Mouse (Mus musculus): ENCODE measurements at regions not wholly inside any gene's neighbourhood (a gene's known extent, or its start where the extent isn't known, plus 50 kb on each side); places are given as distances from the start of the nearest gene placed in this dataset.

DNA sequence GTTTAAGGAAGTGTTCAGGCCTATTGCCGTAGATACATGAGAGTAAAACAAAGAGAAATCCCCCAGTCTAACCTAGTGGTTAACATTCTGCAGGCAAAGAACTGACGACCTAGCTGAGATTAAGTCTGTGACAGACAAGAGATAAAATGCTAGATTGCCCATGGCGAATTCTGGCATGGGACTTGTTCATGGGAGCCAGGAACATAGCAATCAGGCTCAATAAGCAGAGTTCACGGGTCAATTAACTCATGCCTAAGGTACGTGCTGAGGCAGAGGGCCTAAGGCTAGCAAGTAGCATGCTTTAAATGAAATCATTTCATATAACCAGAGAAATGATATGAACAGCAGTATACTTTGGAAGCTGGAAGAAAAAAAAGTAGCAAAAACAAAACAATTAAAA, 1119.2 kb upstream of the Adgrl2 start:
- no peak for DNase-seq (ENCODE audit: low spot score)

DNA sequence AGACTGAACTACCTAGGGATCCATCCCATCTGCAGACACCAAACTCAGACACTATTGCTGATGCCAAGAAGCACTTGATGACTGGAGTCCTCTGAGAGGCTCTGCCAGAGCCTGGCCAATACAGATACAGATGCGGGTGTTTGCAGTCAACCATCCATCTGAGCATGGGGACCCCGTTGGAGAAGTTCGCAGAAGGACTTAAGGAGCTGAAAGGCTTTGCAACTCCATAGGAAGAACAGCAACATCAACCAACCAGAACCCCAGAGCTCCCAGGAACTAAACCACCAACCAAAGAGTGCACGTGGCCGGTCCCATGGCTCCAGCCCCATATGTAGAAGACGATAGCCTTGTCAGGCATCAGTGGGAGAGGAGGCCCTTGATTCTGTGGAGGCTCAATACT, 1121.9 kb upstream of the Adgrl2 start:
- no peak for DNase-seq (ENCODE audit: low spot score)

DNA sequence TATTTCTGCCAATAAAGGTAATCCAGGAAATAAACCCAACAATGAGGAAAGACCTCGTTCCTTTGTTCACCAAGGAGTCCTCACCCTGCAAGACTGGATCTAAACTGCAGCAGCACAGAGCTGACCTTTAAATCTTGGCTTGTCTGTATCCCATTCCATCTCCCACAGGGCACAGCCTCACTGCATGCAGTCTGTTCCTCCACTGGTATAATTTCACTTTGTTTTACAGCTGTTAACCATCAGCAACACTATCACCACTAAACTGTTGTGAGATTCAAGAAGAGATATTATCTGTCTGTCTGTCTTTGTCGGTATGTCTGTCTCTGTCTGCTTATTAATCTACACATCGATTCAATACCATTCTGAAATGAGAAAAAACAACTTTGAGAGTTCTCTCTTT, 1129.5 kb upstream of the Adgrl2 start:
- no peak for DNase-seq (ENCODE audit: low spot score)

DNA sequence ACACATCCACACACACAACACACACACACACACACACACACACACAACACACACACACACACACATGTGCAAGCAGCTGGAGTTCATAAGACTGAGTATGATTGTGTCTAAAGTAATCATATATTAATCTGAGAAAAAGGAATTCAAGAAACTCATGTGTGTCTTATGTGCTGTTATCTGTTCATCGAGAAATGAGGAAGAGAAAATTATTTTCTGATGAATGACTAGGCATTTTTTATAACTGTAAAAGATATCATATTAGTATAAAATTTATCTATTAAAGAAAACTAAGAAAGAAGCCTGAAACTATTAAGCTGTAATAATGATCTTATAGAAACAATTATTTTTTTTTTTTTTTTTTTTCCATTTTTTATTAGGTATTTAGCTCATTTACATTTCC, 1156.3 kb upstream of the Adgrl2 start:
- DNase-seq (ENCODE audit: low spot score), result no peak

DNA sequence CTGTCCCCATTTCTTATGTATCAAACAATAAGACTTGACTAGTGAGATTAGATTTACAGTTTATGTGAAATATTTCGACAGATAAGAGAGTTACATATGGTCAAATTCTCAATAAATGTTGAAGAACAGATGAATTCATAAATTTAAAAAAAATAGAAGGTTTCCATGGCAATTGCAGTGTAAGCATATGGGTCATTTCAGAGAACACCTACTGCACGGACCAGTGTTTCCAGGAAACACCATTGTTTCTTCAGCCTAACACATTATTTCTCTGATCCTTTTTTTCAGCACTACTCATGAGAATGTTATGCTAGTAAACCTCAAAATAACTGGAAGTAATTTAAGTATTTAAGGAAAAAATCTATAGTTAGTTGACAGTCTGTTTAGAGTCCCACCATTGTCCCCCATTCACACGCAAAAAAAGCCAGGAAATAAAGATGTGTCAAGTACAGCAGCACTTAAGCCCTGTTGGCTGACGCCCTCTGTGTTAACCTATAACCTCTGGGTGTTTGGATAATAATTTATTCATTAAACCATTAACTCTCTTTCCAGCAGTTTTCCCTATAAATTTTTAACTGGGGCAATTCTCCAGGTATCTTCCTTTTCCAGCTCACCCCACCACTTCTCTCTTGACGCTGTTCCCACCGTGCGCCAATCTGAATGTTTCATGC, 1160.9 kb upstream of the Adgrl2 start:
- no peak for DNase-seq (ENCODE audit: low spot score)

DNA sequence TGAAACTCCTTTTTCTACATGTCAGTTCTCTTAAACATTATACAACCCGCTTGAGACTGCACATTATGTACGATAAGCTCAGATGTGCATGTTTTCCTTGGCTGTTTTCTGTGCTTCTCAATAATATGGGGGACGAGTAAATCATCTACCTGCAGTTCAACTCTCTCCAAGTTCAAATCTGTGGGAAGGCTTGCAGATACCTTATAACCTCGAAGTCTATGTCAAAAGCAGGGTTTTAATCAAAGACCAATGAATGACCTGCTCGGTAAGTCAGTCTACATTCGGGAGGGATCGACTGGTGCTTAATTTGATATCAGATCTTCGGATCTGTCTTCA, 1161.4 kb upstream of the Adgrl2 start:
- DNase-seq (ENCODE audit: low spot score), result no peak

DNA sequence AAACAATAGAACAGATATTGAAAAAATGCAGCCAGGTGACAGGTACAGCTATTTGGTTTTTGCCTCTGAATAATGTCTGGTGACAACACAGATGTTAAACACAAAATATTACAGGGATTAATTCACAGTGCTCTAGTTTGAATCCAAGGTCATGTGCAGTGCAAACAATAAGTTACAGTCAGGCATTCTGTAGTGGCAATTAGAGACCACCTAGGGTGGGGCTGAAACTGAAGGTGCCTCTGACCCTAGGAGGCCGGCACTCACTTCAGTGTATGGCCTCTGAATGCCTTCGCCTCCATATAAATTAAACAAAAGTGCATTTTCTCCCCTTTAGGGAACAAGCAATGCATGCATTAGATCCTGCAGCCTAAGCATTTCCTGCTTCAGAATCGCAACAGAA, 1162.5 kb upstream of the Adgrl2 start:
- no peak for DNase-seq (ENCODE audit: low spot score)

DNA sequence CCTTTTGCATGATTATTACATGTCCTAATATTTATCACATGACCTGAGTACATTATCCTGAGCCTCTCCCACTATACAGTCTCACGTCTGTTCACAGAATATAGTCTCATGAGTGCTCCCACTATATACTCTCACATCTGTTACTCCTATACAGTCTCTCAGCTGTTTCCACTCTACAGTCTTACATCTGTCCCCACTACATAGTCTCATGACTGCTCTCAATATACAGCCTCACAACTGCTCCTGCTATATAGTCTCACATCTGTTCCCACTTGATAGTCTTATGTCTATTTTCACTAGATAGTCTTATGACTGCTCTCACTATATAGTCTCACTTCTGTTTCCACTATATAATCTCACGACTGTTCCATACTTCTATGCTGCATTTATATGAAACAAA, 1195.5 kb upstream of the Adgrl2 start:
- no peak for DNase-seq (ENCODE audit: low spot score)

DNA sequence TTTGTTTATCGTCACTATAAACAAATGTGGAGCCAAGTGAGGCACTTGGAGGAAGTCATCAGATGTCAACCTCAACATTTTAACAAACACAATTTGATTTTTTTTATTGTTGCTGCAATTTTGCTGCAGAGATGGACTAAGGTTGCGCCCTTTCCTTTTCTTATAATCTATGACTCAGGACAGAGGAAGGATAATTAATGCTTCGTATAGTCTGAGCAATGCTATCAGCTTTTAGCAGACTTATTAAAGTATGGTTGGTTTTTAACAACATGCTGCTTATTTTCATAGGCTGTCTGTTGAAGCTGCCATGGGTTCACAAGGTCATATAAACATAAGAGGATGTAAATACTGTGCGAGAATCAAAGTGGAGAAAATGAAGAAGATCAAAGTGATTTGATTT, 1202.8 kb upstream of the Adgrl2 start:
- DNase-seq (ENCODE audit: low spot score), result no peak

DNA sequence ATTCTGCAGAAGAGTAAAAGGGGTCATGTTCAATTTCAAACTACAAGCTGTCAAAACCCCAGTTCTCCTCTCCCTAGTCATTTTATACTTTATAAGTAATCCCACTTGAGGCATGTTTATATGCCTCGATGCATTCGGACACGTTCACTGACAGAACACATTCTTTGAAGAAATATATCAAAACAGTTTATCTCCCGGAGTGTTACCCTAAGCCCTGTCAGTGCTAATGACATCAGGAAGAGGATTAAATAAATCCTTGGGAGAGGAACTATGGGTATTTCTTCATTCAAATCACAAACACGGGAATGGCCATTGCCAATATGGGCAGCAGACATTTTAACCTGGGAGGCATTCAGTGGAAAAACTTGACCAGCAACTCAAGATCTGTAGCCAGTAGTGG, 1208.1 kb upstream of the Adgrl2 start:
- no peak for DNase-seq (ENCODE audit: low spot score)

DNA sequence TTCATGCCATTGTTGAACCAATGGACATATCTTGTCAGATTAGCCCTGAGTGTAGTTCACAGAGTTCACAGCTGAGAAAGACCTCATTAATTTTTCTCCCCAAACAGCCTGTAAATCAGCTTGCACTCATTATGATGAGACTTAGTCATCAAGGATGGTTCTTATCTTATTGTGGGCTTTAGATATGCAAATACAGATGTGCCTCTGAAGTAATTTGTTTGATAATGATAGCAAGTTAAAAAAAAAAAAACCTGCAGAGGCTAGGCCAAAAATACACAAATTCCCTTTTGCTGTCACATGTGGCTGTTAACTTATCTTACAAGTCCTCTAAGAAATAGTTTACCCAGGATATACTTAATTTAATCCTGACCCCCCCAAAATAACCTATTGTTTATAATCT, 1215.5 kb upstream of the Adgrl2 start:
- no peak for DNase-seq (ENCODE audit: low spot score)

DNA sequence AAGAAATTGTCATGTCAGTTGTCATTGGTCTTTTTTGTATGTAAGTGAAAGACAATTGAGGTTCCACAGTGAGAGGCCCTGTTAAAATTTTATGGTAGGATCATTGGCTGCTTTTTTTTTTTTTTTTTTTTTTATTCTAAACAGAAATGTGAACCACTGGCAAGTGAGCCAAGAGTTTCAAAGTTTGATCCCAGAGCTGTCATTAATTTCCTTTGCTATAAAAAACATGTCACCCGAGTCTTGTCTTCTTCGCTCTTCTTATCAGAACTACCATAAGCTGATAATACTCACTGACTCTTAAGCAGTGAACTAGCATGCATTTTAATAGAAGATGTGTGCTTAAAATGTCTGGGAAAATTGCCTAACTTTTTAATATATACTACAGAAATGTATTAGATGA, 1204.4 kb upstream of the Adgrl4 start:
- DNase-seq (ENCODE audit: low spot score), result no peak

DNA sequence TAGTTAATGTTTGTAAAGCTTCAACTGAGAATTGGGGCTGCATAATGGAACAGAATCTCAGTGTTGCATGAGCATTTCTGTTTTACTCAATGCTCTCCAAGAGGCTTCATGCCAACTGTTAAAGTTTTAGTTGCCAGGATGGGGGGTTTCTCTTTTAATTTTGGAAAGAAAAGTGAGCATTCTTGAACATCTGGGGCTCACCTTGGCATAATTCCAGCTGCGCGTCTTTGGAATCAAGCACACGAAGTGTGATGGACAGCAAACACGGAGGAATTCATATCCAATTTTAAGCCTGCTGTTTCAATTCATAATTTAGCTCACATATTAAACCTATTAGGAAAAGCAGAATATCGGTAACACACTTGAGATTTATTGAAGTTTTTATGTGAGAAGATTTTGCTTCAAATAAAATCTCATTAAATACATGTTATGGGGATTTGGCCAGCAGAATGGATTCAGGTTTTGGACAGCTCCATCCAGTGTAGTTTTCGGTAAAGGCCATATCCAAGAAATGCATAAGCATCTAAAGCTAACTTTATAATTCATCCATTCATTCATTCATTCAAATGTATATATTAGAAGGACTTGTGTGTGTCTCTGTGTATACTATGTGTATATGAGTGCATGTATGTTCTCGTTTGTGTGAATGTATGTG, 1200.6 kb upstream of the Adgrl4 start:
- DNase-seq (ENCODE audit: low spot score), result no peak

DNA sequence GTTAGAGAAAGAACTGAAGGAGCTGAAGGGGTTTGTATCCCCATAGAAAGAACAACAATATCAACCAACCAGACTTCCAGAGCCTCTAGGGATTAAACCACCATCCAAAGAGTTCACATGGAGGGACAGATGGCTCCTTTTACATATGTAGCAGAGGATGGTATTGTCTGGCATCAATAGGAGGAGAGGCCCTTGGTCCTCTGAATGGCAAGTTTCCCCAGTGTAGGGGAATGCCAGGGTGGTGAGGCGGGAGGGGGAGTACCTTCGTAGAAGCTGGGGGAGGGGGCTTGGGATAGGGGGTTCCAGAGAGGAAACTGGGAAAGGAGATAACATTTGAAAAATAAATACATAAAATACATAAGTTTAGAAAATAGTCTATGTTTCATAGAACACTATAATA, 1162.6 kb upstream of the Adgrl4 start:
- DNase-seq (ENCODE audit: low spot score), result no peak

DNA sequence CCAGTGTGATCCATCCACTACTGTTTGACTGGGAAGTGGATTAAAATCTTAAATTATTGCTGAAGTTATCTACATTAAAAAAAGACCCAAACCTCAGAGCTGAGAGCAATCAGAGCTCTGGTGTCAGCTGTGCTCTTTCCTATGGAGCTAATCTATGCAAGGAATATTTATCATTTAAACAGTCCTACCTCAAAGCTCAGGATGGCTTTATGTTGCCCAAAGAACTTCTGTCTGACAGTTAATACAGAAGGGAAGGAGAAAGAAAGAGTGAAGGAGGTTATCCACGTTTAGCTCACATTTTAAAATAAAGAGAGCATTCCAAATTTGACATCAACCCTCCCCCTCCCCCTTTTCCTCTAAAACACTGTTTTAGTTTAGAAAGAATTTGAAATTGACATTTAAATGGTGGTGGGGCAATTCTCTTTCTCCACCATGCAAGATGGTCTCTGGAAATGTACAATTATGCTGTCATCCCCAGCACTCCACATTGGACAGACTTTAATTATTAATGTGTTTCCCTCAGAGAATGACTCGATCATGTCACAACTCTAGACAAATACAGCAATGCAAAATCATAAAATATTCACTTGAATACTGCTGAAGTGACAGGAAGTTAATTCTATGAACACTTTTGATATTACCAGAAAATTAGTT, 1141.5 kb upstream of the Adgrl4 start:
- DNase-seq (ENCODE audit: low spot score), result no peak

DNA sequence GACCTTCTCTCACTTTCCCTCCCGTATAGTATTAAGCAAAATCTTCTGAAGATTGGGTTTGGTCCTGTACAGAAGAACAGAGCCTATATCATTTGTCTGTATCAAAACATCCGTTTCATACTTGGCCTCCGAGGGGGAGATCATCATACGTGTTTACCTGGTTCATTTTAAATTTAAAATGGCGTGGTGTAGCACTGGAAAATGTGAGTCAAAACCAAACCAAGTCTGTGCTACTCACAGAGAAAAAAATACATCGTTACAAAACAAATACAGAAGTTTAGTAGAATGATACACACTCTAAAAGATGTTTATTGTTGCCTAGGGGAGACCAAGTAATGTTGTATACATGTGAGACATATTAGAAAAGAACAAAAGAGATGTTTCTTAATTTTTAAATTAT, 1108.9 kb upstream of the Adgrl4 start:
- no peak for DNase-seq (ENCODE audit: low spot score)

DNA sequence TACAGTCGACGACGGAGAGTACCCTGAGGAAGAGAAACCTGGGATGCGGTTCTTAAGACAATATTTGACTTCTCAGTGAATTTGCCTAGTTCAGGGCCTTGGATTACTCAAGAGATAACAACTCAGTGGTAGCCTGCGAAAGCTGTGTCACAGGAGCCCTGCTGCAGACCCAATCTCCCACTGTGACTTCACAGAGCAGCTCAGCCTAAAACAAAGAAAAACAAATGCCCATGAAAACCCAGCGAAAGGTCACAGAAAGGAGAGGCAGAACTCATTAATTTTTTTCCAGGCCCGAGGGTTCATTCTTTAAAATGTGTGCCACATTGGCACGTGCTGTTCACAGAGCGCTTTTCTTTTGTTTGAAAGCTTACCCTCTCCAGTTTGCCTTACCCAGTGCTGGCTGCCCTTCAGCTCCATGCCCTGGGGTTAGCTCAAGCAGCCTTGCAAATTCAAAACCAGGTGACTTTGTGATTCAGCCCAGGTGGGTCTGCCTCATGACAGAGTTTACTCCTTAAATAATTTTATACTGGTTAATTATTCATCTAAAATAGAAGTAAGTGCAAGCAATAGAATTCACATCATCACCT, 1085.5 kb upstream of the Adgrl4 start:
- DNase-seq (ENCODE audit: low spot score), result no peak

DNA sequence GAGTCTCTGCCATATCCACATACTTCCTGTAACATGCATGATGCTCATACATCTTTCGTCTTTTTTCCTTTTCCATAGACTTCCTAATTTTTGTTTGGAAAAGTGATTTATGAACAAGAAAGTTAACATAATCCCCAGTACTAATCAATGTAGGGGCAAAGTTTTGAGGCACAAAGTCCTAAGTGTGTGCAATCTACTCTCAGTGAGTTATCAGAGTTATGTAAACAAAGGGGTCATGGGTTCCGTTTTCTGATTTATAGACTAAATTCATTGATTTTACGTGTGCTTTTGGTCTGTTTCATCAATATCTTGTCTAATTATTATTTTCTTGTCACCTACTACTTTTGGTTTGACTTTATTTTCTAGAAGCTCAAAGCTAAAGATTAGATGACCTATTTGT, 1071.9 kb upstream of the Adgrl4 start:
- DNase-seq (ENCODE audit: low spot score), result no peak

DNA sequence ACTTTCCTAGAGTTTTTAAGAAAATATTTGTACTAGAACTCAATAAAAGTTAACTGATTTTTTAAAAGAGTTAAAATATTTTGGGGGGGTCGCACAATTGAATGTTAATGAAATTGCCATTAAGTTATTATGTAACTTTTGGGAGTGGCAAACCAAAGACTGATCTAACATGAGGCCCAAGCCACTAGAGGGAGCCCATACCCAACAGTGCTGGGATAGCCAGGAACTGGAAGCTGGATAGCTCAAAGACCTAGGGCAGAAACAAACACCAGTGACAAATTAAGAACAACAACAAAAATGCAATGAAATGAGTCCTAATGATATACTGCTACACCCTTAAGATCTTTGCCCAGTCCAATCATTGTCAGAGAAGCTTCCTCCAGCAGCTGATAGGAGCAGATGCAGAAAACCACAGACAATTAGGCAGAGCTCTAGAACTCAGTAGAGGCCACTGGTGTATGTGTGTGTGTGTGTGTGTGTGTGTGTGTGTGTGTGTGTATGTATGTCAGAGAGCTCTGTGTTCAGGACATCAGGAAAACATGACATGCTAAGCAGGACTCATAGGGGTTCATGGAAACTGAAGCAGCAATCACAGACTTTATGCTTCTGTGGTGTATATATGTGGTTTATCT, 1052.6 kb upstream of the Adgrl4 start:
- DNase-seq (ENCODE audit: low spot score), result peak; percentile 26

DNA sequence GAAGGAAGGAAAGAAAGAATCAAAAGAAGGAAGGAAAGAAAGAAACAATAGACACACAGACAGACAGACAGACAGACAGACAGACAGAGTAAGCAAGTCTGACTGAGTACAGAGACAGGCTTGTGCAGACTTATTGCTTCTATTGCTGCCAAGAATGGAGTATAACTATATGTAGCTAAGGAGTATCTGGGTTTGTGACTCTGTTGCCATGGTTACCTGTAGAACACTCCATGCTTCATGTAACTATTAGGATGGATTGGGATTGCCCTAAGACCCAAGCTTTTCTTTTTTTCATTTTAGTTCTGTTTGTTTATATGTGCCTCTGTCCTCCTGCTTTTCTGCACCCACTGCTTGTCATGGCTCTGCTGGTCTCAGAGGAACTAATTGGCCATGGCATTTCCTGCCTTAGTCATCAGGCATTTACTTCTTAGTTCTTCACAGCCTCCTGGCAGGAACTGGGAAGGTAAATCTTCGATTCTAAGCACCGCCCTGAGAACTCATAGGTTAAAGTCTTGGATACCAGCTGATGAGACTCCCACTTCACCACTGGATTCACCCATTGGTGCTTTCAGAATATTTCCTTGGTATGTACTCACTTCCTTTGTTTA, 1035.9 kb upstream of the Adgrl4 start:
- DNase-seq (ENCODE audit: low spot score), result no peak

DNA sequence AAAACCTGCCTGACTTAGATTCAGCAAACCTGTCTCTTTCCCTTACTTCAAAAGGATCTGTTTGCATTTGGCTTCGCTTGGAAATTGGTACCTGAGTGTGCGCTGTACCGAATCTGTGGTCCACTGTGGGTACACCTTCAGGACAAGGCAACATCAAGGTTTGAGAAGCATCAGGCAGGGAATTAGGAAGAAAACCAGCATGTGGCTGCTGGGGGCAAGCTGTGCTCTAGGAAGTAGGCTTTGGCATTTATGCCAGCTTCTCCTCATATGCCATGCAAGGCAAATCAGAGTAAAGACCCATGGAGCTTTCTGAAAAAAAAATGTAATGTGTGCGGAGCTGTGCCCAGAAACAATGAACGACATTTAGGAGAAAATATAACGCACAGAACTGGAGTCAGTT, 1031.6 kb upstream of the Adgrl4 start:
- DNase-seq (ENCODE audit: low spot score), result no peak

DNA sequence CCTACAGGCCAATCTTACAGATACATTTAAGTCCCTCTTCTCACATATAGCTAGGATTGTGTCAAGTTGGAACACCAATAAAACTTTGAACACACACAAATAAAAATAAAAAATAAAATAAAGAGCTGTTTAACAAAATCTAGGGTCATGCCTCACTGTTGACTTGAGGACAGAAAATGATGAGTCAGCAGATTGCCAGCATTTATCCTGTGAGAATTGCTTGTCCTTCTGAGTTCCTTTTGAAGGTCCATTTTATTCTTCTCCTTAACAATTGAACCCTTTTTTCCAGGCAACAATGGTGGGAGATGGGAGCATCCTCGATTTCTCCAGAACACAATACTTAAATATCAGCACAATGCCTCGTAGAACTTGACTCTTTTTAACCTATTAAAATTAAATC, 1022.4 kb upstream of the Adgrl4 start:
- no peak for DNase-seq (ENCODE audit: low spot score)

DNA sequence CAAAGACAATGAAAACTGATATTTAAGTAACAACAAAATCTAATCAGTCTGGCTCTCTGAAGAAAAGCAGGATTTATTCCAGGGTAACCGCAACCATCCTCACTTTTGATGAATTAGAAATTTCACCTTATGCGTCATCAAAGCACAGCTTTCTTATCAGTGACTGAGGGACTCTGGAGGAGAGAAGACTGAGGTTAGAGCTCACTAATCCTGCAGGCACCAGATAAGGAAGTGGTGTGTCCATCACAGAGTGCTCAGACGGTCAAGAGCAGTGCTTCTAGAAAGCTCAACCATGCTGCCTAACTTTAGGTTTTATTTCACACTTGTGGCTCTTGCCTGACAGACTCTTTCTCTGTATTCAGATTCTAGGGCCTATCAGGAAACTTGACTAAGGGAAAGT, 1021.2 kb upstream of the Adgrl4 start:
- no peak for DNase-seq (ENCODE audit: low spot score)

All from lung, postnatal 25 days (tissue).